Mouse (Mus musculus): ENCODE measurements at regions not wholly inside any gene's neighbourhood (a gene's known extent, or its start where the extent isn't known, plus 50 kb on each side); places are given as distances from the start of the nearest gene placed in this dataset.
"Not testable (repeated sequence)": the region's sequence is repeated elsewhere in the genome, so short reads cannot be mapped to it uniquely, and the experiment has no call there.

DNA sequence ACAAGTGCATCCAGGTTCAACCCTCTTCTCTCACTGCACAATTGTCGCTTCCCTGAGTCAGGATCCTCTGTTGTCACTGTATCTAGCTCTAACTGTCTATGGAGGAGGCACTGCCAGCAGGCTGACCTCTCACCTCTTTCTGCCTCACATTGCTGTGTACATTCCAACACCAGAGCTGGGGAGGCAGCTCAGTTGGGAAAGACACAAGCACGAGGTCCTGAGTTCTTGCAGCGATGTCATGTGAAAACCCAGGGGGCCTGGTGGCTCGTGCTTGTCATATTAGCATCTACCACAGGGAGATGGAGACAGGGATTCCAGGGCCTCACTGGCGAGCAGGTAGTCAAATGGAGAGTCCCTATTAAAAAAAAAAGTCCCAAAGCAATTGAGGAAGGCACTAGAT, 334.2 kb downstream of the Diras2 start:
- DNase-seq (ENCODE audit: low spot score in 2 of 2): no peak

- DNase-seq (ENCODE audit: low spot score in 2 of 2): no peak
Observed at GRCm38 (mm10) chr13:52198649-52199348, 332.3 kb downstream of the Diras2 start.

GRCm38 (mm10) chr13:52202372-52202771, 328.7 kb downstream of the Diras2 start:
- DNase-seq (ENCODE audit: low spot score in 2 of 2): no peak

- no peak for DNase-seq (ENCODE audit: low spot score in 2 of 2)
Observed at GRCm38 (mm10) chr13:52205951-52206350, 325.1 kb downstream of the Diras2 start.

GRCm38 (mm10) chr13:52216343-52216742, 314.7 kb downstream of the Diras2 start:
- no peak for DNase-seq (ENCODE audit: low spot score in 2 of 2)

DNA sequence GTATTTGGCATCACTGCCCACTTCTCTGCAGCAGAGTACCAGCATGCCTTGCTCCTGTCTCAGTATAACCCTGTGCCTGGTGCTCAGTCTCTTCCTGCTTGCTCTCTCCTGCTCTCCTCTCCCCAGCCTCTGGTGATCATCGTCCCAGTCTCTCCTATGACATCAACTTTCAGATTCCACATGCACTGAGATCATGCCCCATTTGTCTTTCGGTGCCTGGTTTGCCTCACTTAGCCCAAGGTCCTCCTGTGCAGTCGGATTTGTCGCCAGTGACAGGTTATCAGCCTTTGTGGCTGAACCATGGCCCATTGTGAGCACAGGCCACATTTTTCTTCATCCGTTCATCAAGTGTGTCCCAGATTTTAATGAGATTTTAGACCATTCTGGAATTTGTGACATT, 314.0 kb downstream of the Diras2 start:
- DNase-seq (ENCODE audit: low spot score in 2 of 2): no peak

GRCm38 (mm10) chr13:52217741-52218140, 313.3 kb downstream of the Diras2 start:
- no peak for DNase-seq (ENCODE audit: low spot score in 2 of 2)

DNA sequence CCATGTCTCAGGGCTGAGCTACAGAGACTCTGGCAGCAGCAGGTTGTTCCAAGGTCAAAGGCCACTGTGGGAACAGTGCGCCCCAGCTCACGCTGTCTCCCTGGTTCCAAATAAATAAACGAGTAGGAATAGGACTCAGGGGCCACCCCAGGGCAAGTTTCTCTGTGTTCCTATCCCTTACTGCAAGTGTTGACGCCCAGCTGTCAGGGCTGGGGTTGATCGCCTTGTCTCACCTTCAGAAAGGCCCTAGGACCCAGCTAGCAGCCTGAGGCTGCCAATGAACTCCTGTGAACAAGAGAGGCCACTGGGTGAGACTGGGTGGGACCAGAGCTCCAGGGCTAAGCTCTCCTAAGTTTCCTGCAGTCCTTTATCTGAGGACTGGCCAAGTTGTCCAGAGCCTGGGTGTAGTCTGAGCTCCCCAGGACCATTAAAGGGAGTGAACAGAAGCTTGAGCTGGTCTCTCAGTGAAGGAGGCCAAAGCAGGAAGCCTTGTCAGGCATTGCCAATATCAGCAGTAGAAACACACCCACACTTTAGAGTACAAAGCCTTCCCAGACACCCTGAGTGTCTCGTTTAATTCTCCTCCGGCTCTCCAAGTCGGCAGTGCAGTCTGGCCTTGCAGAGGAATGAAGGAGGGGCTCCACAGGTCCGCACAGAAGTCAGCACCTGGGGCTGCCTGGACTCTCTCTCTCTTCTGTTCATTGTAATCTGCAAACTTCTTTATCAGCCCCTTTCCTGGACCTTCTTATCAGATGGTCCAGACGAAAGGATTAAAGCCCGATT, 308.6 kb downstream of the Diras2 start:
- DNase-seq (ENCODE audit: low spot score in 2 of 2): no peak

- no peak for DNase-seq (ENCODE audit: low spot score in 2 of 2)
Observed at GRCm38 (mm10) chr13:52223098-52223962, 307.7 kb downstream of the Diras2 start.

GRCm38 (mm10) chr13:52233971-52234370, 297.1 kb downstream of the Diras2 start:
- no peak for DNase-seq (ENCODE audit: low spot score in 2 of 2)

DNA sequence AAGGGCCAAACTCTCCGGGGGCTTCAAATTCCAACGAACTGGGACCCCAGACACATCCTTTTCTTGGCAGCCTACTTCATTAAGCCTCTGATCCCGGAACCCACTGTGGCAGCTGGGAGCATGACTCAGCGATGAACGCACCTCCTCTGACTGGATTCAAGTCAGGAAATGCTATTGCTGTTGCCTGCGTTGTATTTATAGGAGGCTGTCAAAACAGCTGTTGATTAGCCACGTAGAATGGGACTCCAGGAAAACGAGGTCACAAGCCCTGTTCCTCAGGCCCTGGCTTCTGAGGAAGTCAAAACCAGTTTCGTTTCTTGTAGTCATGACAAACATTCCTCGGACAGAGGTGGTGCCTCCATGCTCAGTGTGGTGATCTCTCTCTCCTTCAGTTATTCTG, 295.0 kb downstream of the Diras2 start:
- DNase-seq (ENCODE audit: low spot score in 2 of 2): no peak

- DNase-seq (ENCODE audit: low spot score in 2 of 2): no peak
Observed at GRCm38 (mm10) chr13:52239563-52239962, 291.5 kb downstream of the Diras2 start.

DNA sequence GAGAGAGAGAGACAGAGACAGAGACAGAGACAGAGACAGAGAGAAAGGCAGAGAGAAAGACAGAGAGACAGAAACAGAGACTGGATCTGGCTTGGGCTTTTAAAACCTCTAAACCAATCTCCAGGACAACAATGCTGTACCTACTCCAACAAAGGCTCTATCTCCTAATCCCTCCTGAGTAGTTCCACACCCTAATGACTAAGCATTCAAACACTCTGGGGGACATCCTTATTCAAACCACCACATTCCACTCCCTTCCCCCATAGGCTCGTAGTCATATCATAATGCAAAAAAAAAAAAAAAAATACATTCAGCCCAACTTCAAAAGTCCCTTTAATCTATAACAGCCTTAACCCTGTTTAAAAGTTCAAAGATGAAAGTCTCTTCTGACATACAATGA, 289.3 kb downstream of the Diras2 start:
- no peak for DNase-seq (ENCODE audit: low spot score in 2 of 2)

GRCm38 (mm10) chr13:52249492-52249891, 281.6 kb downstream of the Diras2 start:
- no peak for DNase-seq (ENCODE audit: low spot score in 2 of 2)

GRCm38 (mm10) chr13:52250371-52250770, 280.7 kb downstream of the Diras2 start:
- peak in 1 of 2 experiments; percentile 20 for DNase-seq (ENCODE audit: low spot score in 2 of 2)

DNA sequence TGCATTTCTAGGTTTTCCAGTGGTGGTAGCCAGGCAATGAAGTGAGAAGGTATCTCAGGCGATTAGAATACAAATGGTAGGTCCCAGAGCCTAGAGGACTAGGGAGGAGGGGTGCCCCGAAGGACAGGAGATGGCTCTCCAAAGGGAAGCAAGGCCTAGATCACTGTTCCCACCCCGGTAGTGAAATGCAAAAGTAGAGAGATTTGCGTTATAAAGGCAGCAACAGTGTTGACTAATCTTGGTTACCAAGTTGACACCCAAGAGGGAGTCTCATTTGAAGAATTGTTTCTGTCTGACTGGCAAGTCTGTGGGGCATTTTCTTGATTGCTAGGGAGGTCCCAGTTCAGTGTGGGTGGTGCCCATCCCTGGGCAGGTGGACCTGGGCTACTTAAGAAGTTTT, 278.8 kb downstream of the Diras2 start:
- no peak for DNase-seq (ENCODE audit: low spot score in 2 of 2)

- DNase-seq (ENCODE audit: low spot score in 2 of 2): not testable (repeated sequence)
Observed at GRCm38 (mm10) chr13:52252726-52253125, 278.4 kb downstream of the Diras2 start.

GRCm38 (mm10) chr13:52253138-52253537, 277.9 kb downstream of the Diras2 start:
- DNase-seq (ENCODE audit: low spot score in 2 of 2): no peak

- DNase-seq (ENCODE audit: low spot score in 2 of 2): no peak
Observed at GRCm38 (mm10) chr13:52254185-52254584, 276.9 kb downstream of the Diras2 start.

- no peak for DNase-seq (ENCODE audit: low spot score in 2 of 2)
Observed at GRCm38 (mm10) chr13:52255697-52256096, 275.4 kb downstream of the Diras2 start.

DNA sequence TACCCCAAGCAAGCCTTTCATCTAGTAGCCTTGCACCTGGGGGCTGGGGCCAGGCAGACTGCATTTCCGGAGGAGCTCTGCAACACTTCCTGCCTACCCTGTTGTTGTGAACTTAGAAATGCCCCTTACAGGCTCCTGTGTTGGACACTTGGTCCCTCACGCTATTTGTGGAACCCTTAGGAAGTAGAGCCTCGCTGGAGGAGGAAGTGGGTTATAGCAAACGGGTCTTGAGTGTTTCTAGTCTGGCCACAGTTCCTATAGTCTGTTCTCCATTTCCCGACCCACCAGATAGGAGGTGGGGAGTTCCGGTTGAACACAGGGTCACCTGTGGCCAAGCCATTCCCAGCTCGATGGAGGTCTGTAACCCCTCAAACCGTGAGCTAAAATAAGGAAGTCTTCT, 272.7 kb downstream of the Diras2 start:
- no peak for DNase-seq (ENCODE audit: low spot score in 2 of 2)

GRCm38 (mm10) chr13:52262949-52263550, 268.0 kb downstream of the Diras2 start:
- DNase-seq (ENCODE audit: low spot score in 2 of 2): no peak
